Mouse (Mus musculus): ENCODE results near the gene Slc3a2. TPM values are rescaled to one million over a fixed set of nuclear protein-coding genes. Genes with fewer than 3 reads are reported as not detected.

The Slc3a2 gene
- total RNA-seq, 1 experiment from 2014 or later = 88.1 TPM

GRCm38 (mm10) chr19:8714653-8715481 lies 8.3 kb downstream of the Slc3a2 start:
- no peak for ATAC-seq (replicated peaks in 1 of 2; ENCODE audit: insufficient read depth in 1 of 2, low FRiP score in 2 of 2, low TSS enrichment in 1 of 2, low read depth in 1 of 2, poor library complexity in 2 of 2, severe bottlenecking in 2 of 2)

GRCm38 (mm10) chr19:8713997-8714652 lies 9.0 kb downstream of the Slc3a2 start:
- ATAC-seq (replicated peaks in 1 of 2; ENCODE audit: insufficient read depth in 1 of 2, low FRiP score in 2 of 2, low TSS enrichment in 1 of 2, low read depth in 1 of 2, poor library complexity in 2 of 2, severe bottlenecking in 2 of 2) = 0 out of 4 replicates have a peak, but pooled peaks of 1 of the 2 experiments have one; percentile 12

GRCm38 (mm10) chr19:8713306-8713996 lies 9.7 kb downstream of the Slc3a2 start:
- peak; percentile 73 to 74 for ATAC-seq (replicated peaks in 1 of 2; ENCODE audit: insufficient read depth in 1 of 2, low FRiP score in 2 of 2, low TSS enrichment in 1 of 2, low read depth in 1 of 2, poor library complexity in 2 of 2, severe bottlenecking in 2 of 2)

- peak; percentile 54 to 64 for ATAC-seq (replicated peaks in 1 of 2; ENCODE audit: insufficient read depth in 1 of 2, low FRiP score in 2 of 2, low TSS enrichment in 1 of 2, low read depth in 1 of 2, poor library complexity in 2 of 2, severe bottlenecking in 2 of 2)
Observed at GRCm38 (mm10) chr19:8712870-8713305, 10.3 kb downstream of the Slc3a2 start.

- ATAC-seq (replicated peaks in 1 of 2; ENCODE audit: insufficient read depth in 1 of 2, low FRiP score in 2 of 2, low TSS enrichment in 1 of 2, low read depth in 1 of 2, poor library complexity in 2 of 2, severe bottlenecking in 2 of 2) = peak; percentile 23 to 47
Observed at GRCm38 (mm10) chr19:8711949-8712869, 11.0 kb downstream of the Slc3a2 start.

GRCm38 (mm10) chr19:8711506-8711905 lies 11.7 kb downstream of the Slc3a2 start:
- no peak for ATAC-seq (replicated peaks in 1 of 2; ENCODE audit: insufficient read depth in 1 of 2, low FRiP score in 2 of 2, low TSS enrichment in 1 of 2, low read depth in 1 of 2, poor library complexity in 2 of 2, severe bottlenecking in 2 of 2)

GRCm38 (mm10) chr19:8710057-8710456 lies 13.1 kb downstream of the Slc3a2 start:
- ATAC-seq (replicated peaks in 1 of 2; ENCODE audit: insufficient read depth in 1 of 2, low FRiP score in 2 of 2, low TSS enrichment in 1 of 2, low read depth in 1 of 2, poor library complexity in 2 of 2, severe bottlenecking in 2 of 2) = no peak

- ATAC-seq (replicated peaks in 1 of 2; ENCODE audit: insufficient read depth in 1 of 2, low FRiP score in 2 of 2, low TSS enrichment in 1 of 2, low read depth in 1 of 2, poor library complexity in 2 of 2, severe bottlenecking in 2 of 2) = no peak
Observed at GRCm38 (mm10) chr19:8708954-8709353, 14.2 kb downstream of the Slc3a2 start.

GRCm38 (mm10) chr19:8706930-8707329 lies 16.2 kb downstream of the Slc3a2 start:
- no peak for ATAC-seq (replicated peaks in 1 of 2; ENCODE audit: insufficient read depth in 1 of 2, low FRiP score in 2 of 2, low TSS enrichment in 1 of 2, low read depth in 1 of 2, poor library complexity in 2 of 2, severe bottlenecking in 2 of 2)

- no peak for ATAC-seq (replicated peaks in 1 of 2; ENCODE audit: insufficient read depth in 1 of 2, low FRiP score in 2 of 2, low TSS enrichment in 1 of 2, low read depth in 1 of 2, poor library complexity in 2 of 2, severe bottlenecking in 2 of 2)
Observed at GRCm38 (mm10) chr19:8706132-8706667, 17.0 kb downstream of the Slc3a2 start.

- ATAC-seq (replicated peaks in 1 of 2; ENCODE audit: insufficient read depth in 1 of 2, low FRiP score in 2 of 2, low TSS enrichment in 1 of 2, low read depth in 1 of 2, poor library complexity in 2 of 2, severe bottlenecking in 2 of 2) = no peak
Observed at GRCm38 (mm10) chr19:8705026-8705708, 18.0 kb downstream of the Slc3a2 start.

- no peak for ATAC-seq (replicated peaks in 1 of 2; ENCODE audit: insufficient read depth in 1 of 2, low FRiP score in 2 of 2, low TSS enrichment in 1 of 2, low read depth in 1 of 2, poor library complexity in 2 of 2, severe bottlenecking in 2 of 2)
Observed at GRCm38 (mm10) chr19:8703571-8703970, 19.6 kb downstream of the Slc3a2 start.

- no peak for ATAC-seq (replicated peaks in 1 of 2; ENCODE audit: insufficient read depth in 1 of 2, low FRiP score in 2 of 2, low TSS enrichment in 1 of 2, low read depth in 1 of 2, poor library complexity in 2 of 2, severe bottlenecking in 2 of 2)
Observed at GRCm38 (mm10) chr19:8702458-8702857, 20.7 kb downstream of the Slc3a2 start.

- ATAC-seq (replicated peaks in 1 of 2; ENCODE audit: insufficient read depth in 1 of 2, low FRiP score in 2 of 2, low TSS enrichment in 1 of 2, low read depth in 1 of 2, poor library complexity in 2 of 2, severe bottlenecking in 2 of 2) = no peak
Observed at GRCm38 (mm10) chr19:8699652-8700051, 23.5 kb downstream of the Slc3a2 start.

GRCm38 (mm10) chr19:8695330-8695729 lies 27.8 kb downstream of the Slc3a2 start:
- peak; percentile 65 to 76; a peak in 3 of 4 replicates for ATAC-seq (replicated peaks in 1 of 2; ENCODE audit: insufficient read depth in 1 of 2, low FRiP score in 2 of 2, low TSS enrichment in 1 of 2, low read depth in 1 of 2, poor library complexity in 2 of 2, severe bottlenecking in 2 of 2)

- ATAC-seq (replicated peaks in 1 of 2; ENCODE audit: insufficient read depth in 1 of 2, low FRiP score in 2 of 2, low TSS enrichment in 1 of 2, low read depth in 1 of 2, poor library complexity in 2 of 2, severe bottlenecking in 2 of 2) = no peak
Observed at GRCm38 (mm10) chr19:8692740-8693139, 30.4 kb downstream of the Slc3a2 start.
